Mouse (Mus musculus) gastrocnemius, adult 18-20 months (tissue): ENCODE results near the gene Itpr1. TPM values are rescaled to one million over a fixed set of nuclear protein-coding genes. Genes with fewer than 3 reads are reported as not detected.
A peak's percentile ranks its signal among the peaks of the same experiment; 100 is the strongest.

ENCODE experiments used
- DNase-seq: peaks from one replicate; pipeline ENCODE4 v3.0.0; 2021; ENCODE audit warnings: low spot score
- total RNA-seq, 2 experiments: library from RNA; stranded (reverse); gene quantifications; 2 replicates each; pipeline ENCODE4 v1.2.3; 2021

Itpr1 gene
- total RNA-seq, 2 experiments from 2014 or later: 15.1 to 20.0 TPM

- no peak for DNase-seq
These were observed 251.5 kb downstream of the Itpr1 start for GRCm38 (mm10) chr6:108464308-108464979.

- DNase-seq: no peak
These were observed 252.3 kb downstream of the Itpr1 start for GRCm38 (mm10) chr6:108465159-108465558.

GRCm38 (mm10) chr6:108466061-108466531 is 253.2 kb downstream of the Itpr1 start:
- no peak for DNase-seq

- no peak for DNase-seq
These were observed 254.7 kb downstream of the Itpr1 start for GRCm38 (mm10) chr6:108467597-108467996.

GRCm38 (mm10) chr6:108468226-108468825 is 255.4 kb downstream of the Itpr1 start:
- peak; percentile 72 for DNase-seq

- DNase-seq: no peak
These were observed 259.0 kb downstream of the Itpr1 start for GRCm38 (mm10) chr6:108471878-108472277.

- DNase-seq: no peak
These were observed 259.9 kb downstream of the Itpr1 start for GRCm38 (mm10) chr6:108472748-108473147.

GRCm38 (mm10) chr6:108476797-108477235 is 263.9 kb downstream of the Itpr1 start:
- peak; percentile 41 for DNase-seq

GRCm38 (mm10) chr6:108477602-108478001 is 264.7 kb downstream of the Itpr1 start:
- DNase-seq: no peak

- no peak for DNase-seq
These were observed 268.3 kb downstream of the Itpr1 start for GRCm38 (mm10) chr6:108481190-108481589.

GRCm38 (mm10) chr6:108482464-108482863 is 269.6 kb downstream of the Itpr1 start:
- DNase-seq: no peak

- DNase-seq: no peak
These were observed 273.5 kb downstream of the Itpr1 start for GRCm38 (mm10) chr6:108486212-108486992.

- no peak for DNase-seq
These were observed 274.5 kb downstream of the Itpr1 start for GRCm38 (mm10) chr6:108487300-108487835.

- no peak for DNase-seq
These were observed 275.4 kb downstream of the Itpr1 start for GRCm38 (mm10) chr6:108488250-108488649.

- no peak for DNase-seq
These were observed 279.1 kb downstream of the Itpr1 start for GRCm38 (mm10) chr6:108491969-108492368.

GRCm38 (mm10) chr6:108493753-108494152 is 280.9 kb downstream of the Itpr1 start:
- no peak for DNase-seq

GRCm38 (mm10) chr6:108494185-108494804 is 281.4 kb downstream of the Itpr1 start:
- peak; percentile 54 for DNase-seq

- DNase-seq: no peak
These were observed 282.1 kb downstream of the Itpr1 start for GRCm38 (mm10) chr6:108494994-108495393.

GRCm38 (mm10) chr6:108498070-108498469 is 285.2 kb downstream of the Itpr1 start:
- DNase-seq: no peak

- DNase-seq: no peak
These were observed 290.8 kb downstream of the Itpr1 start for GRCm38 (mm10) chr6:108503651-108504050.

- DNase-seq: no peak
These were observed 291.8 kb downstream of the Itpr1 start for GRCm38 (mm10) chr6:108504717-108505116.
